In the genomic region with DNA sequence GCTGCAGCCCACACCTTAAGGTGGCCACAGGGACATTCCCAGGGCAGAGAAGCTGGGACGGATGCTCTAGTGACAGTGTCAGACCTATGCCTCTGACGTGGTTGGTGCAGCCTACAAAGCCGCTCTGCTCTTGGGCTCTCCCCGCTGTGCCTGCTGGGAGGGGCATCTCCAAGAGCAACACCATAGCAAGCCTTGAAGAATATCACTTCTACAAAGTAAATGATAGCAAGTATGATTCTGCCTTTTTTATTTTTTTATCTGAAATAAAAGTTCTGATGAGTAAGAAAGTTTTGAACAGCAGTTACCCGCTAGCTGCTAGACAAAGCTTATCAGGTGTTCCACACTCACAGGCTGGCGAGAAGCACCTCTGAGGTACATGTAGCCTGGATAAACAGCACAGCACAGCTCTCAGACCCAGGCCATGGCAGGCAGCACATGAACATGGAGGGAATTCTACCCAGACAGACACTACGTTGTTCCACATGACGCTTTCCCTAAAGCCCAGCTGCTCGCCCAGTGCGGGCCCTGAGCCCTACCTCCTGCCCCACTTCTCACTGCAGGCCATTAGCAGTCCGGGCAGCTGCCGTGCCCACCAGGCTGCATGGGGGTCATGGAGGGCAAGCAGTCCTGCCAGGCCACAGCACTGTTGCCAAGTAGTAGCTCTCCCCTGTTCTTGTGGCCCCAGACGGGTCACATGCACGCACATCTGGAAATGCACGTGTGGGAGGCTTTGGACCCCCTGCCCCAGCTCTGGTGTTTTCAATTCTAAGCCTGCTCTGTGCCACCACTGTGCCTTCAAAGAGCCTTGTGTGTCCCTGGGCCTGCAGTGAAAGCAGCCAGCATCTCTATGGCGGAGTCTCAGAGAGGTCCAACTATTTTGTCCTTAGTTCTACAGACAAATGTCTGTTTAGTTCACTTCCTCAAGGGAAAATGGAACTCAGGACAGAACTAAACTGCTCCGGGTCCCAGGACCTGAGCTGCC, we compare ENCODE assay signal across 8 mouse cellular contexts. TPM values are rescaled to one million over a fixed set of nuclear protein-coding genes. Genes with fewer than 3 reads are reported as not detected.
DNase-seq lines count a peak whose midpoint lies in the region; ATAC-seq and TF ChIP-seq lines count a peak whose summit lies in the region.

No protein-coding gene starts in this region.

- no peak for ATAC-seq in midbrain, embryonic 11.5 days (ENCODE audit: low FRiP score)

- H3K9ac ChIP-seq in midbrain, embryonic 11.5 days (ENCODE audit: low read length): no peak overlapping the region

- WGBS in spleen, adult 2 months: 74% methylated on average over 17 of the region's 17 CpGs
- WGBS in midbrain, embryonic 11.5 days: 82% methylated on average over 17 of the region's 17 CpGs

- no peaks in the 10 kb centered on the region for H3K27me3 ChIP-seq in spleen, adult 2 months (ENCODE audit: control insufficient read depth, insufficient read depth, low read length)
- no peaks in the 10 kb centered on the region for H3K27me3 ChIP-seq in midbrain, embryonic 11.5 days (ENCODE audit: control insufficient read depth, insufficient read depth, low read length)

- H3K4me3 ChIP-seq in spleen, adult 2 months (ENCODE audit: extremely low read depth, insufficient read depth, insufficient read length): no peak overlapping the region
- H3K4me3 ChIP-seq in layer of hippocampus, adult 2 months: no peak overlapping the region
- H3K4me3 ChIP-seq in midbrain, embryonic 11.5 days (ENCODE audit: low read depth, low read length): no peak overlapping the region

- peaks cover 25% of the 10 kb centered on the region for H3K36me3 ChIP-seq in spleen, adult 2 months (ENCODE audit: control insufficient read depth, insufficient read depth, low read length)
- no peaks in the 10 kb centered on the region for H3K36me3 ChIP-seq in midbrain, embryonic 11.5 days (ENCODE audit: control insufficient read depth, insufficient read depth, low read length)

- TF ChIP-seq POLR2A in spleen, adult 2 months (IDR thresholded peaks at IDR 0.05; ENCODE audit: low read depth, low read length): no peak

- H3K9me3 ChIP-seq in midbrain, embryonic 11.5 days (ENCODE audit: control insufficient read depth, low read length): no peaks in the 10 kb centered on the region

- TF ChIP-seq CTCF in spleen, adult 2 months (IDR thresholded peaks at IDR 0.05; ENCODE audit: extremely low read depth, insufficient read depth, insufficient read length, insufficient replicate concordance): no peak
- TF ChIP-seq CTCF in layer of hippocampus, adult 2 months (conservative IDR thresholded peaks at IDR 0.05): no peak

- H3K4me2 ChIP-seq in midbrain, embryonic 11.5 days: no peak overlapping the region

- H3K4me1 ChIP-seq in spleen, adult 2 months (ENCODE audit: control insufficient read depth, insufficient read depth, insufficient read length): peaks cover 27% of the 10 kb centered on the region
- H3K4me1 ChIP-seq in midbrain, embryonic 11.5 days (ENCODE audit: control insufficient read depth, insufficient read depth, low read length): no peaks in the 10 kb centered on the region

- peak; percentile 60 to 73 for DNase-seq in frontal cortex, postnatal 10 days (ENCODE audit: low spot score in 2 of 2)
- no peak for DNase-seq in frontal cortex, adult 2 months (ENCODE audit: extremely low spot score in 1 of 2, low spot score in 1 of 2)
- DNase-seq in spleen, adult 2 months (ENCODE audit: low read depth in 1 of 2, low spot score in 2 of 2): no peak
- no peak for DNase-seq in spleen, postnatal 14 days (ENCODE audit: low spot score in 2 of 2)
- DNase-seq in layer of hippocampus, adult 2 months (ENCODE audit: low spot score in 2 of 2): peak; percentile 50 to 59
- no peak for DNase-seq in midbrain, embryonic 11.5 days (ENCODE audit: low spot score, missing footprints)
- DNase-seq in adrenal gland, postnatal 25 days: no peak
- DNase-seq in testis, postnatal 10 days (ENCODE audit: low spot score): no peak

- H3K27ac ChIP-seq in spleen, adult 2 months (ENCODE audit: insufficient read depth, low read length): peak overlapping the region; percentile 76
- H3K27ac ChIP-seq in layer of hippocampus, adult 2 months: peak overlapping the region; percentile 92
- peak overlapping the region; percentile 45; the same call in 1 of the 2 replicates for H3K27ac ChIP-seq in midbrain, embryonic 11.5 days (ENCODE audit: low read depth, low read length)

RNA-seq across cellular contexts. Expression of a gene that starts 11.5 kb away (rescaled TPM):
- polyA plus RNA-seq in frontal cortex, adult 2 months (2012; rRNA removed): 12.0 and 15.2 TPM in 2 replicates
- 32.2 and 36.3 TPM in 2 replicates for polyA plus RNA-seq in spleen, adult 2 months (2012; rRNA removed)
- total RNA-seq in layer of hippocampus, adult 2 months (2021): 10 to 100 TPM; 11.5 to 12.8 TPM
- polyA plus RNA-seq in midbrain, embryonic 11.5 days (2014; fragmentation: Nextera tagmentation; extraction: Ambion mirVana): 1.5 and 2.7 TPM in 2 replicates
- total RNA-seq in adrenal gland, postnatal 25 days (2021): 13.1 and 16.0 TPM in 2 replicates

RNA-seq across cellular contexts. Expression of a gene that starts 16.1 kb away (rescaled TPM):
- polyA plus RNA-seq in frontal cortex, adult 2 months (2012; rRNA removed): 0.42 and 0.44 TPM in 2 replicates
- 8.1 and 11.9 TPM in 2 replicates for polyA plus RNA-seq in spleen, adult 2 months (2012; rRNA removed)
- total RNA-seq in layer of hippocampus, adult 2 months (2021): under 1 TPM in 1 of 2 experiments, not detected in 1; 0.18 TPM
- polyA plus RNA-seq in midbrain, embryonic 11.5 days (2014; fragmentation: Nextera tagmentation; extraction: Ambion mirVana): 0.12 and 0.29 TPM in 2 replicates
- 0.49 and 0.57 TPM in 2 replicates for total RNA-seq in adrenal gland, postnatal 25 days (2021)

RNA-seq across cellular contexts. Expression of a gene that starts 34.0 kb away (rescaled TPM):
- polyA plus RNA-seq in frontal cortex, adult 2 months (2012; rRNA removed): 4.7 and 5.7 TPM in 2 replicates
- polyA plus RNA-seq in spleen, adult 2 months (2012; rRNA removed): 0.39 TPM in 2 replicates
- total RNA-seq in layer of hippocampus, adult 2 months (2021): 1 to 10 TPM; 2.1 to 2.4 TPM
- 1.9 and 2.5 TPM in 2 replicates for polyA plus RNA-seq in midbrain, embryonic 11.5 days (2014; fragmentation: Nextera tagmentation; extraction: Ambion mirVana)
- 3.5 and 4.8 TPM in 2 replicates for total RNA-seq in adrenal gland, postnatal 25 days (2021)

RNA-seq across cellular contexts. Expression of a gene that starts 36.6 kb away (rescaled TPM):
- polyA plus RNA-seq in frontal cortex, adult 2 months (2012; rRNA removed): not detected in 2 replicates
- not detected in 2 replicates for polyA plus RNA-seq in spleen, adult 2 months (2012; rRNA removed)
- total RNA-seq in layer of hippocampus, adult 2 months (2021): not detected
- polyA plus RNA-seq in midbrain, embryonic 11.5 days (2014; fragmentation: Nextera tagmentation; extraction: Ambion mirVana): not detected in 2 replicates
- not detected in 2 replicates for total RNA-seq in adrenal gland, postnatal 25 days (2021)

RNA-seq across cellular contexts. Expression of a gene that starts 37.8 kb away (rescaled TPM):
- polyA plus RNA-seq in frontal cortex, adult 2 months (2012; rRNA removed): 93.5 and 97.3 TPM in 2 replicates
- 27.2 and 36.2 TPM in 2 replicates for polyA plus RNA-seq in spleen, adult 2 months (2012; rRNA removed)
- 10 to 100 TPM; 74.3 to 76.8 TPM for total RNA-seq in layer of hippocampus, adult 2 months (2021)
- polyA plus RNA-seq in midbrain, embryonic 11.5 days (2014; fragmentation: Nextera tagmentation; extraction: Ambion mirVana): 124 and 133 TPM in 2 replicates
- 61.7 and 66.5 TPM in 2 replicates for total RNA-seq in adrenal gland, postnatal 25 days (2021)

Comparison
In these comparisons a context has a peak if more than half of its experiments do, and no peak if none do; other contexts are left out.
1. DNase-seq: peak in frontal cortex, postnatal 10 days (2 of 2) and layer of hippocampus, adult 2 months (2 of 2); none in frontal cortex, adult 2 months (0 of 2), spleen, adult 2 months (0 of 2), spleen, postnatal 14 days (0 of 2), midbrain, embryonic 11.5 days (single experiment), adrenal gland, postnatal 25 days (single experiment) and testis, postnatal 10 days (single experiment).
2. Peak in every context shown above with its lines, with median percentiles within 50 percentile points of each other: H3K27ac ChIP-seq.